Mouse (Mus musculus) layer of hippocampus, adult 6 months (tissue): ENCODE results near the gene Olfr1338. TPM values are rescaled to one million over a fixed set of nuclear protein-coding genes. Genes with fewer than 3 reads are reported as not detected.

Experiments
- long read RNA-seq, 2 experiments: library from polyadenylated mRNA; unstranded; transcript quantifications; one replicate each; pipeline ENCODE4 v2.0.0; 2019 to 2020
- polyA plus RNA-seq: library from polyadenylated mRNA; unstranded; fragments of <200 nt; fragmentation: Nextera tagmentation; gene quantifications from 2 replicates; pipeline ENCODE4 v1.2.3, GENCODE M21; 2021

The Olfr1338 gene
- not detected in 2 replicates for polyA plus RNA-seq
- long read RNA-seq, experiment 1, result 0 reads
- long read RNA-seq, experiment 2, result 0 reads

GRCm38 (mm10) chr4:118758637-118759036, at the start of gene Olfr1338:
Olfr1338 (minus strand) TSS chr4:118758737.

GRCm38 (mm10) chr4:118782486-118782885, 23.9 kb upstream of the Olfr1338 start, which contains the start of gene Olfr1337:
Olfr1337 (minus strand) TSS chr4:118782586.

GRCm38 (mm10) chr4:118731875-118732274, 26.7 kb downstream of the Olfr1338 start, which contains the start of gene Olfr1339:
Olfr1339 (plus strand) TSS chr4:118732175.

GRCm38 (mm10) chr4:118719838-118720237, 38.7 kb downstream of the Olfr1338 start, which contains the start of gene Olfr1340:
Olfr1340 (plus strand) TSS chr4:118720138.

GRCm38 (mm10) chr4:118703223-118703622, 55.3 kb downstream of the Olfr1338 start, which contains the start of gene Olfr1341:
Olfr1341 (plus strand) TSS chr4:118703523.

Other genes starting within 250 kb of the Olfr1338 start
- not detected in 2 replicates for gene 2610528J11Rik, start 231.7 kb downstream of the Olfr1338 start, polyA plus RNA-seq
- 11.1 and 13.1 TPM in 2 replicates for gene Tmem125, start 214.7 kb downstream of the Olfr1338 start, polyA plus RNA-seq
- 0.70 and 1.3 TPM in 2 replicates for gene Cfap57, start 138.0 kb downstream of the Olfr1338 start, polyA plus RNA-seq
- 45.6 and 51.6 TPM in 2 replicates for gene Ebna1bp2, start 137.9 kb downstream of the Olfr1338 start, polyA plus RNA-seq
- not detected in 2 replicates for gene Olfr62, start 99.8 kb downstream of the Olfr1338 start, polyA plus RNA-seq
- gene Olfr1342, start 66.0 kb downstream of the Olfr1338 start, polyA plus RNA-seq, result not detected in 2 replicates
- gene Olfr1341, start 55.2 kb downstream of the Olfr1338 start, polyA plus RNA-seq, result not detected in 2 replicates
- gene Olfr1340, start 38.6 kb downstream of the Olfr1338 start, polyA plus RNA-seq, result not detected in 2 replicates
- not detected in 2 replicates for gene Olfr1339, start 26.6 kb downstream of the Olfr1338 start, polyA plus RNA-seq
- not detected in 2 replicates for gene Olfr1337, start 23.8 kb upstream of the Olfr1338 start, polyA plus RNA-seq
- not detected in 2 replicates for gene Olfr1335, start 51.2 kb upstream of the Olfr1338 start, polyA plus RNA-seq
- not detected in 2 replicates for gene Olfr1333, start 77.5 kb upstream of the Olfr1338 start, polyA plus RNA-seq
- gene Olfr1331, start 105.9 kb upstream of the Olfr1338 start, polyA plus RNA-seq, result not detected in 2 replicates
- gene Olfr1330, start 129.9 kb upstream of the Olfr1338 start, polyA plus RNA-seq, result not detected in 2 replicates
- not detected in 2 replicates for gene Olfr1329, start 158.7 kb upstream of the Olfr1338 start, polyA plus RNA-seq
- not detected in 2 replicates for gene Olfr1328, start 179.9 kb upstream of the Olfr1338 start, polyA plus RNA-seq
- gene Lao1, start 202.8 kb upstream of the Olfr1338 start, polyA plus RNA-seq, result 0.05 TPM in 1 of 2 replicates, not detected in the other